Mouse (Mus musculus): ENCODE measurements around the gene Anks1b.

DNA sequence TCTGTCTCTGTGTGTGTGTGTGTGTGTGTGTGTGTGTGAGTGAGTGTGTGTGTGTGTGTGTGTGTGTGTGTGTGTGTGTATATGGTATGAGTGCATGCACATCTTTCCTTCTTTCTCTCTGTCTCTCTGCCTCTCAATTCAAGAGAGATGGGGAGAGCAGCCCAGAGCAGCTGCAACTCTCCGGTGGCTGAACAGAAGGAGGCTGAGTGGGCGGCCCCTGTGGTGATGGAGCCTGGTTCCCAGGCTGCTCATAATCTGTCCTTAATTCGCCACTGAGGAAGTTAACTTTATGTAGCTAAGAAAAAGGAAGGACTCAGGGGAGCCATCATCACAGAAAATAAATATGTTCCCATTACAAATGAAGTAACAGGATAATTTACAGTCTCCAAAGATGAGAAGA is 723.3 kb downstream of the Anks1b start:
- TF ChIP-seq EP300 (IDR thresholded peaks at IDR 0.05; ENCODE audit: low read depth in 1 of 2, low read length in 2 of 2) (no peak), POLR2A (IDR thresholded peaks at IDR 0.05; ENCODE audit: control insufficient read depth in 1 of 2, insufficient read depth in 1 of 2, low read depth in 1 of 2, low read length in 2 of 2, poor library complexity in 1 of 2) (no peak), CHD1 (IDR thresholded peaks at IDR 0.05; ENCODE audit: low read depth, low read length) (no peak), MXI1 (IDR thresholded peaks at IDR 0.05; ENCODE audit: low read depth, low read length) (no peak)
